Mouse (Mus musculus) frontal cortex, adult (tissue): ENCODE results near the gene Ak9.

Source experiments
- ATAC-seq: cut with Nextera tagmentation; 2 replicates; pipeline ENCODE4 v1.9.2; 2017; ENCODE audit warnings: mild to moderate bottlenecking, moderate library complexity, mixed read lengths; ENCODE audit not compliant: low TSS enrichment

Ak9 gene

GRCm38 (mm10) chr10:41303639-41304444 is at the start of gene Ak9:
Gene Ak9, plus strand, starts transcription at chr10:41303980.
- ATAC-seq = peak; percentile 91

- ATAC-seq = no peak
Observed at GRCm38 (mm10) chr10:41260243-41261006, 43.4 kb upstream of the Ak9 start.

- no peak for ATAC-seq
Observed at GRCm38 (mm10) chr10:41261218-41261617, 42.6 kb upstream of the Ak9 start.

- ATAC-seq = no peak
Observed at GRCm38 (mm10) chr10:41261889-41262288, 41.9 kb upstream of the Ak9 start.

- no peak for ATAC-seq
Observed at GRCm38 (mm10) chr10:41271860-41272259, 31.9 kb upstream of the Ak9 start.

GRCm38 (mm10) chr10:41274871-41275270 is 28.9 kb upstream of the Ak9 start:
- no peak for ATAC-seq

- no peak for ATAC-seq
Observed at GRCm38 (mm10) chr10:41278808-41279207, 25.0 kb upstream of the Ak9 start.

GRCm38 (mm10) chr10:41280177-41280576 is 23.6 kb upstream of the Ak9 start:
- no peak for ATAC-seq

- ATAC-seq = peak; percentile 91; the same call in 1 of the 2 replicates
Observed at GRCm38 (mm10) chr10:41280796-41281195, 23.0 kb upstream of the Ak9 start.

GRCm38 (mm10) chr10:41282086-41282485 is 21.7 kb upstream of the Ak9 start:
- no peak for ATAC-seq

- ATAC-seq = no peak
Observed at GRCm38 (mm10) chr10:41287618-41288017, 16.2 kb upstream of the Ak9 start.

GRCm38 (mm10) chr10:41288074-41288473 is 15.7 kb upstream of the Ak9 start:
- no peak for ATAC-seq

GRCm38 (mm10) chr10:41288771-41289415 is 14.9 kb upstream of the Ak9 start:
- peak; percentile 95 for ATAC-seq

GRCm38 (mm10) chr10:41291021-41291420 is 12.8 kb upstream of the Ak9 start:
- no peak for ATAC-seq

GRCm38 (mm10) chr10:41293019-41293418 is 10.8 kb upstream of the Ak9 start:
- no peak for ATAC-seq

GRCm38 (mm10) chr10:41294734-41295133 is 9.0 kb upstream of the Ak9 start:
- ATAC-seq = no peak

GRCm38 (mm10) chr10:41295145-41295544 is 8.6 kb upstream of the Ak9 start:
- ATAC-seq = no peak

GRCm38 (mm10) chr10:41300161-41300560 is 3.6 kb upstream of the Ak9 start:
- ATAC-seq = no peak

GRCm38 (mm10) chr10:41302689-41303431 is 920 bp upstream of the Ak9 start, which contains the start of gene Fig4:
Gene Fig4, minus strand, starts transcription at chr10:41303260.
- ATAC-seq = peak; percentile 90

- ATAC-seq = no peak
Observed at GRCm38 (mm10) chr10:41304961-41305455, 1.2 kb downstream of the Ak9 start.

GRCm38 (mm10) chr10:41308205-41308604 is 4.4 kb downstream of the Ak9 start:
- ATAC-seq = no peak
